ENCODE assay signal across 8 mouse cellular contexts in genomic region chr4:86930636-86931456, GRCm38 (mm10). TPM values are rescaled to one million over a fixed set of nuclear protein-coding genes. Genes with fewer than 3 reads are reported as not detected.
DNase-seq lines count a peak whose midpoint lies in the region; ATAC-seq and TF ChIP-seq lines count a peak whose summit lies in the region.

No protein-coding gene starts in this region.

- H3K4me2 ChIP-seq in kidney, embryonic 14.5 days (replicated peaks; ENCODE audit: low read depth, low read length) = peak overlapping the region; percentile 52
- peak overlapping the region; percentile 53 for H3K4me2 ChIP-seq in limb, embryonic 14.5 days (replicated peaks; ENCODE audit: low read depth, low read length, severe bottlenecking)

- peak; percentile 21 for DNase-seq in NIH3T3 (ENCODE audit: low read depth)
- peak; percentile 26 for DNase-seq in cerebellum, adult 8-10 months
- peak; percentile 63 for DNase-seq in limb, embryonic 14.5 days (ENCODE audit: low spot score)
- peak; percentile 67 for DNase-seq in neural tube, embryonic 10.5 days (ENCODE audit: extremely low spot score, low spot score)
- DNase-seq in yolk sac, embryonic 10.5 days (ENCODE audit: low spot score) = peak; percentile 67

- H3K36me3 ChIP-seq in kidney, embryonic 14.5 days (ENCODE audit: control insufficient read depth, insufficient read depth, low read length) = no peaks in the 10 kb centered on the region
- H3K36me3 ChIP-seq in limb, embryonic 14.5 days (ENCODE audit: control insufficient read depth, insufficient read depth, low read length) = no peaks in the 10 kb centered on the region

- H3K4me1 ChIP-seq in kidney, embryonic 14.5 days (ENCODE audit: control insufficient read depth, insufficient read depth, low read length) = no peaks in the 10 kb centered on the region
- 0 out of 2 replicates have a peak, but pooled peaks cover 3% of the 10 kb centered on the region for H3K4me1 ChIP-seq in limb, embryonic 14.5 days (ENCODE audit: control insufficient read depth, insufficient read depth, low read length)

- no peaks in the 10 kb centered on the region for H3K27me3 ChIP-seq in kidney, embryonic 14.5 days (ENCODE audit: control insufficient read depth, insufficient read depth, low read length)
- H3K27me3 ChIP-seq in limb, embryonic 14.5 days (ENCODE audit: control insufficient read depth, insufficient read depth, low read length) = no peaks in the 10 kb centered on the region

- WGBS in kidney, embryonic 14.5 days = 7% methylated on average over 33 of the region's 33 CpGs
- WGBS in limb, embryonic 14.5 days = 9% methylated on average over 33 of the region's 33 CpGs

- H3K9me3 ChIP-seq in kidney, embryonic 14.5 days (ENCODE audit: control insufficient read depth, low read length) = no peaks in the 10 kb centered on the region
- no peaks in the 10 kb centered on the region for H3K9me3 ChIP-seq in limb, embryonic 14.5 days (ENCODE audit: control insufficient read depth, low read length)

- peak overlapping the region; percentile 42 for H3K4me3 ChIP-seq in kidney, embryonic 14.5 days (ENCODE audit: low read length)
- H3K4me3 ChIP-seq in limb, embryonic 14.5 days (replicated peaks; ENCODE audit: low read length) = peak overlapping the region; percentile 47

- peak overlapping the region; percentile 20; the same call in 1 of the 2 replicates for H3K27ac ChIP-seq in kidney, embryonic 14.5 days (ENCODE audit: low read depth, low read length)
- peak overlapping the region; percentile 63 for H3K27ac ChIP-seq in limb, embryonic 14.5 days (replicated peaks; ENCODE audit: low read depth, low read length)

- TF ChIP-seq POLR2A in limb, embryonic 14.5 days (IDR thresholded peaks at IDR 0.05; ENCODE audit: borderline replicate concordance, extremely low read depth, insufficient read depth, insufficient read length) = peak; percentile 58; the same call in 1 of the 2 replicates

- peak overlapping the region; percentile 63 for H3K9ac ChIP-seq in kidney, embryonic 14.5 days (ENCODE audit: low read depth, low read length)
- peak overlapping the region; percentile 68 for H3K9ac ChIP-seq in limb, embryonic 14.5 days (ENCODE audit: low read depth, low read length, severe bottlenecking)

- peak; percentile 63 for ATAC-seq in frontal cortex, adult (ENCODE audit: low TSS enrichment)
- peak; percentile 84 for ATAC-seq in kidney, embryonic 14.5 days (ENCODE audit: low FRiP score, low TSS enrichment)
- ATAC-seq in limb, embryonic 14.5 days (ENCODE audit: low FRiP score, low read depth) = peak; percentile 73
- ATAC-seq in megakaryocyte, adult 5-6 weeks (ENCODE audit: poor library complexity, severe bottlenecking) = no peak

RNA-seq across cellular contexts. Expression of gene Acer2, which starts 56.6 kb away (rescaled TPM):
- polyA plus RNA-seq in kidney, embryonic 14.5 days (2014; fragmentation: Nextera tagmentation; extraction: Ambion mirVana) = 35.9 and 38.5 TPM in 2 replicates
- polyA plus RNA-seq in limb, embryonic 14.5 days (2012; rRNA removed) = 8.3 and 8.6 TPM in 2 replicates
- 15.9 and 19.4 TPM in 2 replicates for polyA plus RNA-seq in limb, embryonic 14.5 days (2014; fragmentation: Nextera tagmentation; extraction: Ambion mirVana)
- total RNA-seq in megakaryocyte, adult 5-6 weeks (2015) = 0.07 TPM in 1 of 2 replicates, not detected in the other
- 0.15 and 0.69 TPM in 2 replicates for total RNA-seq in megakaryocyte, adult 5-6 weeks (2017)
